Mouse (Mus musculus) limb, embryonic 14.5 days (tissue): Measurements from ENCODE around the gene Atf6. TPM values are rescaled to one million over a fixed set of nuclear protein-coding genes. Genes with fewer than 3 reads are reported as not detected.
A peak's percentile ranks its signal among the peaks of the same experiment; 100 is the strongest.

Experiments used
- ATAC-seq: fragments of 200-750 bp; cut with Nextera tagmentation; 2 replicates; pipeline ENCODE4 v1.8.0; 2017; ENCODE audit warnings: low read depth, moderate number of reproducible peaks, moderate TSS enrichment; ENCODE audit not compliant: low FRiP score
- DNase-seq: peaks from one replicate; pipeline ENCODE4 v3.0.0-alpha.2; 2015; ENCODE audit warnings: low spot score
- H3K27ac ChIP-seq: fragments of 300-500 bp; sonication (generic); replicated peaks from 2 replicates; pipeline ENCODE4 v1.5.1; 2014; ENCODE audit warnings: low read depth, mild to moderate bottlenecking, low read length, moderate library complexity, mixed read lengths
- H3K27me3 ChIP-seq: fragments of 300-500 bp; sonication (generic); 2 replicates; pipeline ENCODE4 v1.6.1; 2014; ENCODE audit warnings: low read length, mixed read lengths; ENCODE audit not compliant: control insufficient read depth, insufficient read depth
- H3K36me3 ChIP-seq: fragments of 300-500 bp; sonication (generic); 2 replicates; pipeline ENCODE4 v1.6.1; 2014; ENCODE audit warnings: mild to moderate bottlenecking, low read length, moderate library complexity, mixed read lengths; ENCODE audit not compliant: control insufficient read depth, insufficient read depth
- H3K4me1 ChIP-seq: fragments of 300-500 bp; sonication (generic); 2 replicates; pipeline ENCODE4 v1.6.1; 2014; ENCODE audit warnings: antibody characterized with exemption, low read length, mixed read lengths; ENCODE audit not compliant: control insufficient read depth, insufficient read depth
- H3K4me2 ChIP-seq: fragments of 300-500 bp; sonication (generic); replicated peaks from 2 replicates; pipeline ENCODE4 v1.6.1; 2014; ENCODE audit warnings: low read depth, mild to moderate bottlenecking, low read length, moderate library complexity; ENCODE audit not compliant: severe bottlenecking
- H3K4me3 ChIP-seq: fragments of 300-500 bp; sonication (generic); replicated peaks from 2 replicates; pipeline ENCODE4 v1.5.1; 2014; ENCODE audit warnings: low read length
- H3K9ac ChIP-seq: fragments of 300-500 bp; sonication (generic); 2 replicates; pipeline ENCODE4 v1.6.1; 2014; ENCODE audit warnings: mild to moderate bottlenecking, low read depth, low read length, moderate library complexity; ENCODE audit not compliant: severe bottlenecking
- H3K9me3 ChIP-seq: fragments of 300-500 bp; sonication (generic); 2 replicates; pipeline ENCODE4 v1.6.1; 2016; ENCODE audit warnings: low read length; ENCODE audit not compliant: control insufficient read depth
- POLR2A ChIP-seq: fragments of 200-500 bp; IDR thresholded peaks from 2 replicates; pipeline ENCODE4 v1.8.0; 2012; ENCODE audit warnings: inconsistent platforms, mild to moderate bottlenecking, moderate library complexity, borderline replicate concordance; ENCODE audit not compliant: insufficient read depth, insufficient read length; ENCODE audit errors: extremely low read depth
- WGBS: fragments of 180-500 bp; shearing (Covaris S2); extraction: QIAGEN DNeasy Blood & Tissue Kit; methylation state at CpG from one replicate; pipeline ENCODE4 v1.1.7; 2014; 5-methylcytosine and 5-hydroxymethylcytosine counted together
- polyA plus RNA-seq, 2 experiments: library from polyadenylated mRNA; depleted of rRNA in 1 of 2; stranded (reverse) in 1 of 2; unstranded in 1 of 2; fragments of >200 nt; fragmentation: Nextera tagmentation in 1 of 2; extraction: Ambion mirVana in 1 of 2; gene quantifications; 2 replicates each; pipeline versions ENCODE4 v1.2.1 to v1.2.3; 2012 to 2014

The Atf6 gene
- polyA plus RNA-seq, 2 experiments = 8.9 to 9.1 TPM

DNA sequence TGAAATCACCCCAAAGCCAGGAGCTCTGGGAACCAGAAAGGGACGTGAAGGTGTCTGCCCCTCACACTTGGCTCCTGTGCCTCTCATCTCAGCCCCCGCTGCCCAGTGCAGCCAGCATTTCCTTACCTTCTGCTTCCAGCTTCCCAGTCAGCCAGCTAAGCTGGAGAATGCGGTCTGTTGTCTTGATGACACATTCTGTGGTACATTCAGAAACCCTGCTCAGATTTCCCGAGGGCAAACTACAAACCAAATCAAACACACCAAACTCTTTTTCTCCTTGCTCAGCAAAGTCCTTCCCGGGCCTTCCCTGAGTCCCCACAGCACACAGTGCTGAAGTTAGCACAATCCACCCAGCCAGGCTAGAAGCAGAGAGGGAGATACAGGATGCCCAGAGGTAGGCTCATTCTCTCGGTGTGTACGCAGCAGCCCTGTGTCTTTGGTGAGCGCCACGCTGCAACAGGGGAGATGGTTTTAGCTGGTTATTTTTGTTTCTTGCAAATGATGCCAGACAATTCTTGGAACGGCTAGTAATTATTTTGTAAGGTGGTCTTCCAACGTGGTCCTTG, 202.9 kb downstream of the Atf6 start:
- Histone ChIP-seq H3K4me2 (no peak overlapping the region), H3K9me3 (no peaks in the 10 kb centered on the region), H3K27me3 (no peaks in the 10 kb centered on the region), H3K4me3 (no peak overlapping the region), H3K36me3 (peaks cover 38% of the 10 kb centered on the region), H3K27ac (no peak overlapping the region), H3K4me1 (no peaks in the 10 kb centered on the region), H3K9ac (no peak overlapping the region)
- TF ChIP-seq POLR2A = no peak
- no peak for DNase-seq
- ATAC-seq = no peak
- 79% methylated on average over 11 of the region's 11 CpGs for WGBS

DNA sequence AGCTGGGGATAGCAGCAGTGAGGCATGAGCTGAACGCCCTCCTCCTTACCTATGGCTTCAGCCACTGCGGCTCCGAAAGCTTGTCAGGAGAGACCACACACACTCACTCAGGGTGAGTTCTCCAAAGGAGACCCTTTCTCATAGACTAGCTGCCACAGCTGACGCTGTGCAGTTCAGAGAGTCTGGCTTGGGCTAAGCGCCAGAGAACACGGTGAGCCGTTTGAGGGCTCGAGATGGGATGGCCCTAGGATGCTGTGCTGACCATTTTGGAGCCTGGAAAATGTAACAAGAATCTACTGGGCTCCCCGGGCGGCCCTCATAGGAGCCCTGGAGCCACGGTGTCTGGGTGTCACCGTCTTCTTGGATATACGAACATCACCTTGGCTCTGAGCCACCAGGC, 208.3 kb downstream of the Atf6 start:
- 72% methylated on average over 13 of the region's 13 CpGs for WGBS
- peaks cover 15% of the 10 kb centered on the region for H3K36me3 ChIP-seq
- no peak overlapping the region for H3K9ac ChIP-seq
- no peak overlapping the region for H3K4me3 ChIP-seq
- DNase-seq (no peak), ATAC-seq (no peak)
- no peak overlapping the region for H3K27ac ChIP-seq
- H3K4me1 ChIP-seq = peaks cover 8% of the 10 kb centered on the region
- no peak for TF ChIP-seq POLR2A
- no peaks in the 10 kb centered on the region for H3K27me3 ChIP-seq
- no peak overlapping the region for H3K4me2 ChIP-seq
- no peaks in the 10 kb centered on the region for H3K9me3 ChIP-seq

DNA sequence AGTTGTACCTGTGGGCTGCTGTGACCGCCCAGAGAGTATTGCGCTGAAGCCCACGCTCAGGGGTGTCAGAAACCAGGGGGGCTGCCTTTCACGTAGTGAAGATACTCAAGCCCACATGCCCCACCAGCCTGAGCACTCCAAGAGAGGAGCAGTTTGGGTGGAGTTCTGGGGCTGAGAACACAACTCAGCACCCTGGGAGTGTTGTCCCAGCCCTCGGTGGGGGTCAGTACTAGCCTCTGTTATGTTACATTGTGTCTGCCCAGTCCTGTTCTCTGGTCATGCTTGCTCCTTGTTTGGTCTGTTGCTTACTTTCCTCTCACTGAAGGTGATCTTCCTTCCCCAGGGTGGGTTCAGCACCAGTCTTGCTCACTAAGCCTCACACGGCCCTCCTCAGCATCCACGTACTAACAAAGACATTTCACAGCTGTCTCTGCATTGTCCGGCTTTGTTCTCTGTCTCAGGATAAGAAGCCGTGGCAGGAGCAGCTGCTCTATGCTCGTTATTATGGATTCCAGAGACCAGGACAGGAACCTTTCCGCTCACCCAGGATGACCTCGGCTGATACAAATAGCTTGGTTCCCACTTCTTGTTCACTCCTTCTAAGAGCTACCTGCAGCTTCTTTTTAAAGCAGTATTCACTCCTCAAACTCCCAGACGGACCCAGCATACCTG, 209.8 kb downstream of the Atf6 start:
- TF ChIP-seq POLR2A = no peak
- no peak overlapping the region for H3K4me2 ChIP-seq
- peaks cover 8% of the 10 kb centered on the region for H3K4me1 ChIP-seq
- no peak overlapping the region for H3K27ac ChIP-seq
- peak; percentile 36 for ATAC-seq
- no peaks in the 10 kb centered on the region for H3K27me3 ChIP-seq
- H3K9ac ChIP-seq = no peak overlapping the region
- H3K36me3 ChIP-seq = peaks cover 12% of the 10 kb centered on the region
- H3K9me3 ChIP-seq = no peaks in the 10 kb centered on the region
- WGBS = 64% methylated on average over 13 of the region's 13 CpGs
- no peak overlapping the region for H3K4me3 ChIP-seq
- peak; percentile 27 for DNase-seq

DNA sequence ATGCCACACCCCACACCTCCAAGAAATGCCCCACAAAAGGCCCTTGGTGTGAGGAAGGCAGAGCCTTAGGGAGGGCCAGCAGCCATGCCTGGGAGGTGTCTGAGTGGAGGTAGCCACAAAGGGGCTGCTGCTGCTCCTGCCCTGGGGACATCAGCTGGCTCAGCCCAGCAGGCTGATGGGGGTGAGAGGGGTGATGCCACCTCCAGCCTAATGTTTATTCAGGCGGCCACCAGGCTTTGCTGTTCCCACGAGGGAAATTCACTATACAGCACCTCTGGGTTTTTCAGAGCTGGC, 210.4 kb downstream of the Atf6 start:
- TF ChIP-seq POLR2A = no peak
- WGBS = 28% methylated on average over 2 of the region's 2 CpGs
- ATAC-seq (no peak), DNase-seq (no peak)
- no peak overlapping the region for H3K4me3 ChIP-seq
- peaks cover 7% of the 10 kb centered on the region for H3K36me3 ChIP-seq
- H3K4me2 ChIP-seq = no peak overlapping the region
- H3K27ac ChIP-seq = no peak overlapping the region
- no peaks in the 10 kb centered on the region for H3K9me3 ChIP-seq
- H3K27me3 ChIP-seq = no peaks in the 10 kb centered on the region
- no peak overlapping the region for H3K9ac ChIP-seq
- H3K4me1 ChIP-seq = peaks cover 8% of the 10 kb centered on the region

DNA sequence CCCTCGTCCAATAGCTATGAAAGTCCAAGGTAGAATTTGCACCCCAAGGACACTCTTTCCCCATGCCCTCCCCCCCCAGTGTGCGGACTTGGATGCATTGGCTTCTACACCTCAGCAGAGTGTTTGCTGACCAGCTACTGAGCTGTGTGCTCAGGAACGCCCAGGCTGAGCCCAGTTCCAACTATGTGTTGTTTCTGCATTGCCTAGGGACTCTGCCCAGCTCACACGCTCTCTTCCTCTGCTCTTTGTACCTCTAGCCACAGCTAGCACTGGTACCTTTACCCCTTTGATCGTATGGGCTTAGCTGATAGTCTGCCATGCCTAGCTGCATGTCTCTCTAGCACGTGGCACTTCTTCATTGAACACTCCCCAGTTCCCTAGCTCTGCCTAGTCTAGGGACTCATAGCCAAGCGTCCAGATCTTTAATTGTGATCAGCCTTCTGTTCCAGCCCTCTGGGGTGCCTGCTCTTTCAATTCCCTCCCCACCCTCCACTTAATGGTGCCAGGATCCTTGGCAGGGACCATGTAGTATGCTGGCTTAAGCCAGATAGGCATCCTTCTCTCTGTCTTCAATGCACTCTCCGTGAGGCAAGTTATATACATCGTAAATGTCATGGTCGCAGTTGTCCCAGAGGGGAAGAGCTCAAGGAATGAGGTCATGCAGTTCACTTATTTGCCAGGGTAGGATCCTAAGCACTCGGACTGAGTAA, 210.9 kb downstream of the Atf6 start:
- Histone ChIP-seq H3K27ac (no peak overlapping the region), H3K4me1 (peaks cover 12% of the 10 kb centered on the region), H3K4me3 (no peak overlapping the region), H3K4me2 (no peak overlapping the region), H3K27me3 (no peaks in the 10 kb centered on the region), H3K9ac (no peak overlapping the region), H3K9me3 (no peaks in the 10 kb centered on the region), H3K36me3 (peaks cover 6% of the 10 kb centered on the region)
- DNase-seq (no peak), ATAC-seq (no peak)
- TF ChIP-seq POLR2A = no peak
- 69% methylated on average over 11 of the region's 11 CpGs for WGBS
